Mouse (Mus musculus): Measurements from ENCODE around the gene Grtp1. TPM values are rescaled to one million over a fixed set of nuclear protein-coding genes. Genes with fewer than 3 reads are reported as not detected.
"Not testable (repeated sequence)": the region's sequence is repeated elsewhere in the genome, so short reads cannot be mapped to it uniquely, and the experiment has no call there.

Gene Grtp1
- polyA plus RNA-seq, 1 experiment from 2014 or later = 75.3 TPM

DNA sequence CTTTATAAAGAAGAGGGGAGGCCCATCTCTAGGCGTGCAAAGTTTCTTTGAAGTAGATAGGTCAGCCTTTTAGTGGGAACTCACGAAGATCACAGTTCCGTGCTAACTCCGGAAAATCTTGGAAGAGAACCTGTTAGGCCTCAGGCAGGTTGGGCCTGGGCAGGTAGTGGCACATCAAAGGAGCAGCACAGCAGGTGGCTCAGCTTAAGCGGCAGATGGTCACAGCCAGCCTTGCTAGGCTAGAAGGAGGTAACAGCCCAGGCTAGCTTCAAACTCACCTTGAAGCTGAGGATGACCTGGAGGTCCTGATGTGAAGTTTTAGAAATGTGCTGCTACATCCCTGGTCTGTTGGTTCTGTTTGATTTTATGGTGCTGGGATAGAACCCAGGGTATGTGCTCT is 50.6 kb downstream of the Grtp1 start:
- Histone ChIP-seq H3K9ac (ENCODE audit: low read depth, low read length) (no peak overlapping the region), H3K27ac (ENCODE audit: low read length) (no peak overlapping the region), H3K9me3 (ENCODE audit: control insufficient read depth, low read length) (no peaks in the 10 kb centered on the region), H3K36me3 (ENCODE audit: control insufficient read depth, insufficient read depth, low read length) (peaks cover 13% of the 10 kb centered on the region), H3K27me3 (replicated peaks; ENCODE audit: control insufficient read depth, insufficient read depth, low read length) (no peaks in the 10 kb centered on the region), H3K4me1 (ENCODE audit: control insufficient read depth, insufficient read depth, low read length) (no peaks in the 10 kb centered on the region), H3K4me2 (ENCODE audit: low read depth, low read length) (no peak overlapping the region), H3K4me3 (ENCODE audit: low read length) (no peak overlapping the region)
- ATAC-seq = no peak
- 56% methylated on average over 5 of the region's 5 CpGs for WGBS

DNA sequence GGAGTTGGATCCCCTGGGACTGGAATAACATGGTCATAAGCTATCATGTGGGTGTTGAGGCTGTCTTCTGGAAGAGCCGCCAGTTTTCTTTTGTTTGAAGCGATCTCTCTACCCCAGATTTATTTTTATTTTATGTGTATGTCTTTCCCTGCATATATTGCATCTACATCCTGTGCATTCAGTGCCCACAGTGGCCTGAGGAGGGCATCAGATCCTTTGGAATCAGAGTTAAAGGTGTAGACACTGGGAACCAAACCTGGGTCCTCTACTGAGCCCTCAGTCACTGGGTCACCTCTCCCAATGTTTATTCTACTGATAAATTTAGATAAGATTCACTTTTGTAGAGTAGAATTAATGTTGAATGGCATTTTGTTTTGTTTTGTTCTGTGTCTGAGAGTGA is 51.1 kb downstream of the Grtp1 start:
- H3K4me1 ChIP-seq (ENCODE audit: control insufficient read depth, insufficient read depth, low read length) = no peaks in the 10 kb centered on the region
- 95% methylated on average over 2 of the region's 2 CpGs for WGBS
- no peak overlapping the region for H3K27ac ChIP-seq (ENCODE audit: low read length)
- no peak overlapping the region for H3K4me3 ChIP-seq (ENCODE audit: low read length)
- peaks cover 16% of the 10 kb centered on the region for H3K36me3 ChIP-seq (ENCODE audit: control insufficient read depth, insufficient read depth, low read length)
- no peaks in the 10 kb centered on the region for H3K27me3 ChIP-seq (replicated peaks; ENCODE audit: control insufficient read depth, insufficient read depth, low read length)
- H3K9ac ChIP-seq (ENCODE audit: low read depth, low read length) = no peak overlapping the region
- ATAC-seq = no peak
- no peaks in the 10 kb centered on the region for H3K9me3 ChIP-seq (ENCODE audit: control insufficient read depth, low read length)
- H3K4me2 ChIP-seq (ENCODE audit: low read depth, low read length) = no peak overlapping the region

GRCm38 (mm10) chr8:13148476-13148875 is 51.9 kb downstream of the Grtp1 start:
- Histone ChIP-seq H3K36me3 (ENCODE audit: control insufficient read depth, insufficient read depth, low read length) (peaks cover 18% of the 10 kb centered on the region), H3K4me2 (ENCODE audit: low read depth, low read length) (no peak overlapping the region)
- 85% methylated on average over 2 of the region's 2 CpGs for WGBS

DNA sequence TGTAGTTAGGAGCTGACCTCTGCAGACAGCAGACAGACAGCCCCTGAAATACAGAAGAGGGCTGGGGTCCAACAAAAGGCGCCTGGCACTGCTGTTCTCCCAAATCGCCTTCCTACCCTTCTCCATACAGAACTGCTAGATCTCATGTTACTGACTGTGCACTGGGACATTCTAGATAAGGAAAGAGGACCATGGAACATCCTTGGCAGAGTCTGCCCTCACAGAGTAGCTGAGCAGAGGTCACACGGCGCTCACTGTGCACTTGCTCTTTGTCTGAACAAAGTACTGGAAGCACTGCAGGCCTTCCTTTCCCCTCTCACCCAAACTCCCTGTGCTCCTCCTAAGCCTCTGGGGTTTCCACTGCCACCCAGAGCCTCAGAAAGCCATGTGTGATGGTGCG is 58.7 kb downstream of the Grtp1 start:
- H3K9me3 ChIP-seq (ENCODE audit: control insufficient read depth, low read length) = no peaks in the 10 kb centered on the region
- WGBS = 88% methylated on average over 5 of the region's 5 CpGs
- no peak for ATAC-seq

More at GRCm38 (mm10) chr8:13148476-13148875, 51.9 kb downstream of the Grtp1 start:
- no peak for ATAC-seq
- Histone ChIP-seq H3K4me1 (ENCODE audit: control insufficient read depth, insufficient read depth, low read length) (no peaks in the 10 kb centered on the region), H3K9ac (ENCODE audit: low read depth, low read length) (no peak overlapping the region), H3K27ac (ENCODE audit: low read length) (no peak overlapping the region), H3K9me3 (ENCODE audit: control insufficient read depth, low read length) (no peaks in the 10 kb centered on the region), H3K27me3 (replicated peaks; ENCODE audit: control insufficient read depth, insufficient read depth, low read length) (no peaks in the 10 kb centered on the region), H3K4me3 (ENCODE audit: low read length) (no peak overlapping the region)

DNA sequence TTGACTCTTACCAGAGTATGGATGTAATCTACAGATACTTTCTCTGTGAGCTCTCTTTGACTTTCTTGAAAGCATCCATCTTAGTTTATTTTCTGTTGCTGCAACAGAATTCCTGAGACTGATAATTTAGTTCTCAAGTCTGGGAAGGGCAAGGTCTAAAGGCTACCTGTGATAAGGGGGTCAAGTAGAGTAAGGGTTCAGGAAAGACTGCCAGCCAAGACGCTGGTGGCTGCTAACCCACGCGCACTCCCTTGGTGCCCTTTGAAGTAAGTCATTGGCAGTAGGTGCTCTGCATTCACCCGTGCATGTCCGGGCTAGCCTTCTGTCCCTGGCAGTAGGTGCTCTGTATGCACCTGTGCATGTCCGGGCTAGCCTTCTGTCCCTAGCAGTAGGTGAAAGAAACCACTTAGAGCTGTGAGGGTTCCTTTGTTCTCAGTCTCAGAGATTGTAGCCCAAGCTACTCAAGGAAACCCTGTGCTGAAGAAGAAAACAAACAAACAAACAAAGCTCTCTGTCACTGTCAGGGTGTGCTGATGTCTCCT is 60.7 kb downstream of the Grtp1 start:
- H3K4me2 ChIP-seq (ENCODE audit: low read depth, low read length) = no peak overlapping the region
- 87% methylated on average over 6 of the region's 6 CpGs for WGBS
- H3K27ac ChIP-seq (ENCODE audit: low read length) = no peak overlapping the region
- peak; percentile 66 for ATAC-seq
- no peaks in the 10 kb centered on the region for H3K4me1 ChIP-seq (ENCODE audit: control insufficient read depth, insufficient read depth, low read length)
- H3K4me3 ChIP-seq (ENCODE audit: low read length) = no peak overlapping the region
- no peak overlapping the region for H3K9ac ChIP-seq (ENCODE audit: low read depth, low read length)
- peaks cover 52% of the 10 kb centered on the region for H3K36me3 ChIP-seq (ENCODE audit: control insufficient read depth, insufficient read depth, low read length)
- H3K9me3 ChIP-seq (ENCODE audit: control insufficient read depth, low read length) = no peaks in the 10 kb centered on the region
- no peaks in the 10 kb centered on the region for H3K27me3 ChIP-seq (replicated peaks; ENCODE audit: control insufficient read depth, insufficient read depth, low read length)

More for the DNA sequence above, 58.7 kb downstream of the Grtp1 start:
- H3K4me2 ChIP-seq (ENCODE audit: low read depth, low read length) = no peak overlapping the region
- peaks cover 50% of the 10 kb centered on the region for H3K36me3 ChIP-seq (ENCODE audit: control insufficient read depth, insufficient read depth, low read length)
- no peaks in the 10 kb centered on the region for H3K27me3 ChIP-seq (replicated peaks; ENCODE audit: control insufficient read depth, insufficient read depth, low read length)
- H3K27ac ChIP-seq (ENCODE audit: low read length) = no peak overlapping the region
- H3K4me3 ChIP-seq (ENCODE audit: low read length) = no peak overlapping the region
- H3K4me1 ChIP-seq (ENCODE audit: control insufficient read depth, insufficient read depth, low read length) = no peaks in the 10 kb centered on the region
- H3K9ac ChIP-seq (ENCODE audit: low read depth, low read length) = no peak overlapping the region

GRCm38 (mm10) chr8:13132220-13132619 is 68.2 kb downstream of the Grtp1 start:
- H3K4me3 ChIP-seq (ENCODE audit: low read length); H3K9ac ChIP-seq (ENCODE audit: low read depth, low read length); H3K27ac ChIP-seq (ENCODE audit: low read length); H3K9me3 ChIP-seq (ENCODE audit: control insufficient read depth, low read length); H3K4me1 ChIP-seq (ENCODE audit: control insufficient read depth, insufficient read depth, low read length); H3K27me3 ChIP-seq (replicated peaks; ENCODE audit: control insufficient read depth, insufficient read depth, low read length); ATAC-seq; H3K4me2 ChIP-seq (ENCODE audit: low read depth, low read length): not testable (repeated sequence)
- peaks cover 28% of the 10 kb centered on the region for H3K36me3 ChIP-seq (ENCODE audit: control insufficient read depth, insufficient read depth, low read length)
- 68% methylated on average over 9 of the region's 9 CpGs for WGBS

- Histone ChIP-seq H3K4me3 (ENCODE audit: low read length) (no peak overlapping the region), H3K9me3 (ENCODE audit: control insufficient read depth, low read length) (no peaks in the 10 kb centered on the region), H3K4me1 (ENCODE audit: control insufficient read depth, insufficient read depth, low read length) (no peaks in the 10 kb centered on the region), H3K4me2 (ENCODE audit: low read depth, low read length) (no peak overlapping the region), H3K27me3 (replicated peaks; ENCODE audit: control insufficient read depth, insufficient read depth, low read length) (no peaks in the 10 kb centered on the region), H3K27ac (ENCODE audit: low read length) (no peak overlapping the region), H3K36me3 (ENCODE audit: control insufficient read depth, insufficient read depth, low read length) (peaks cover 18% of the 10 kb centered on the region; the same call in 1 of the 2 replicates), H3K9ac (ENCODE audit: low read depth, low read length) (no peak overlapping the region)
- WGBS = 90% methylated on average over 8 of the region's 8 CpGs
- no peak for ATAC-seq
Measured at GRCm38 (mm10) chr8:13124897-13125296, 75.5 kb downstream of the Grtp1 start.

- H3K4me2 ChIP-seq (ENCODE audit: low read depth, low read length) = no peak overlapping the region
- peaks cover 16% of the 10 kb centered on the region; the same call in 1 of the 2 replicates for H3K36me3 ChIP-seq (ENCODE audit: control insufficient read depth, insufficient read depth, low read length)
- H3K4me1 ChIP-seq (ENCODE audit: control insufficient read depth, insufficient read depth, low read length) = no peaks in the 10 kb centered on the region
- no peaks in the 10 kb centered on the region for H3K27me3 ChIP-seq (replicated peaks; ENCODE audit: control insufficient read depth, insufficient read depth, low read length)
- no peak for ATAC-seq
- no peak overlapping the region for H3K4me3 ChIP-seq (ENCODE audit: low read length)
- no peak overlapping the region for H3K27ac ChIP-seq (ENCODE audit: low read length)
- H3K9ac ChIP-seq (ENCODE audit: low read depth, low read length) = no peak overlapping the region
- 95% methylated on average over 7 of the region's 7 CpGs for WGBS
- H3K9me3 ChIP-seq (ENCODE audit: control insufficient read depth, low read length) = no peaks in the 10 kb centered on the region
Measured at GRCm38 (mm10) chr8:13122887-13123421, 77.5 kb downstream of the Grtp1 start.

Measured in intestine, embryonic 16.5 days (tissue).